Mouse (Mus musculus): ENCODE results near the gene Tnnt1. TPM values are rescaled to one million over a fixed set of nuclear protein-coding genes. Genes with fewer than 3 reads are reported as not detected.

The Tnnt1 gene
- 9.3 and 14.3 TPM in 2 replicates for polyA plus RNA-seq (2015; fragmentation: Nextera tagmentation; extraction: Ambion mirVana)

DNA sequence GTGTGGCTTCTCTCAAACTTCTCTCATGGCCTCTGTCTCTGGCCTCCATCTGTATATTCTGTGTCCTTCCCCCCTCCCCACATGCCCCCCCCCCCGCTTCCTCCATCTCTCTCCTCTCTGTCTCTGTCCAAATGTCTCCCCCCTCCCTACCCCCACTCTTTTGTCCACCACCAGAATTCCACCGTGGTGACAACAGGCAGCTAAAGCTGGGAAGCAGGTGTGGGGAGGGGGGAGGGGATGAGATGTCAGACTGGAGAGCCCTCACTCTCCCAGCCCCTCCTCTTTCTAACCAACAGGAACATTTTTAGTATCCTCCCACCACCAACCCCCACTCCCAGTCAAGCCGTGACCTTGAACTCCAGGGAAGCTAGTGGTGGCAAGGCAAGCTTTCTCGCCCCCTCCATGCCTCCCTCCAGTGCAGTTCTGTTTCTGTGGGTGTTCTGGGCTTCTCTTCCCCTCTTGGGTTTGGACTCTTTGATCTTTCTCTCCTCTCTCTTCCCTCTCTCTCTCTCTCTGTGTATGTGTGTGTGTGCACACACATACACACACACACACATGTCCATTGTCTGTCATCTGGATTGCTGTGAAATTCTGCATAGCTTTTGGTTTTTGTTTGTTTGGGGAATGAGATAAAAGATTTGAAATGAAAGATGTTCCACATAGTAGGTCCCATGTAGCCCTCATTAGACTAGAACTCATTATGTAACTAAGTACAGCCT is at the start of gene Tnnt1:
Gene Tnnt1 (minus strand): TSS at position 51 of the 719 bp plus-strand sequence.

GRCm38 (mm10) chr7:4547221-4547641 is 31.0 kb upstream of the Tnnt1 start, which contains the start of gene Syt5:
Gene Syt5, minus strand, starts transcription at chr7:4547541.

DNA sequence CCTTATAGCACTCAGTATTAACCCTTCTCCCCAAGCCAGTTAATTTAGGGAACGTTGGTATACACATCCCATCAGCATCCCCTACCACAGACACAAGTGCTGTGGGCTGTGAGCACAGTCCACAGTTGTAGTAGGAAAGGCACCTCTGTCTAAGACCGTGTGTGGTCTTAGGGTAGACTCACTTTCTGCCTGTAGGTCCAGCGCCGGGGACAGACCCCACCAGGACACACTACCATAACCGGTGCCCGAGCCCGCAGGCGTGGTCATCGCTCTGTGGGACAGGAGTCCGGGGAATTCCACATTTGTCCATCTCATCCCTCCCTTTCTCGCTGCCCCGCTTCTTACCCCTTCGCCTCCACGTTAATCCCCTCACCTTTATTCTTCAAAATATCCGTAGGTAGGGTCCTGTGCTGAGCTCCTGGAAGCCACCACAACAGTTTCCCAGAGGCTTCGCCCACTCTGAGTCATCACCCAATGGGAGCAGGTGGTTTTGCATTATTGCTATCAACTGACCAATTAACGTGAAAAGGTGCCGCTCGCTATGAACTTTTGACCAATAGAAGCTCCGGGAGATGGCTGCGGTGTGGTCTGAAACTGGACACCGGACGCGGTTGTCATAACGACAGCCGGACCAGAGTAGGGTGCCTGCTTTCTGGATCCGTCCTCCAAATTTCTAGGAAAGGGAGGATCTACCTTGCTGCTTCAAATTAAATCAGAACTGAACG is 16.0 kb upstream of the Tnnt1 start, which contains the start of gene Dnaaf3:
Gene Dnaaf3 (minus strand): TSS at position 449 of the 725 bp plus-strand sequence.

GRCm38 (mm10) chr7:4524212-4524922 is 8.2 kb upstream of the Tnnt1 start, which contains the start of gene Tnni3:
Gene Tnni3, minus strand, starts transcription at chr7:4524229.

GRCm38 (mm10) chr7:4501558-4502397 is 14.4 kb downstream of the Tnnt1 start, which contains the start of gene Ppp1r12c:
Gene Ppp1r12c, minus strand, starts transcription at chr7:4501680.

GRCm38 (mm10) chr7:4460576-4461434 is 55.4 kb downstream of the Tnnt1 start, which contains the start of gene Eps8l1:
Gene Eps8l1, plus strand, starts transcription at chr7:4460674.

Other genes starting within 250 kb of the Tnnt1 start
- 0.14 and 0.21 TPM in 2 replicates for gene Ncr1, start 178.7 kb downstream of the Tnnt1 start, polyA plus RNA-seq (2015; fragmentation: Nextera tagmentation; extraction: Ambion mirVana)
- 0.08 and 0.22 TPM in 2 replicates for gene Gp6, start 118.6 kb downstream of the Tnnt1 start, polyA plus RNA-seq (2015; fragmentation: Nextera tagmentation; extraction: Ambion mirVana)
- gene Rdh13, start 70.7 kb downstream of the Tnnt1 start, polyA plus RNA-seq (2015; fragmentation: Nextera tagmentation; extraction: Ambion mirVana), result 11.9 and 15.4 TPM in 2 replicates
- gene Eps8l1, start 55.7 kb downstream of the Tnnt1 start, polyA plus RNA-seq (2015; fragmentation: Nextera tagmentation; extraction: Ambion mirVana), result 8.9 and 9.1 TPM in 2 replicates
- gene Ppp1r12c, start 14.7 kb downstream of the Tnnt1 start, polyA plus RNA-seq (2015; fragmentation: Nextera tagmentation; extraction: Ambion mirVana), result 26.2 and 35.8 TPM in 2 replicates
- 2.3 and 6.7 TPM in 2 replicates for gene Tnni3, start 7.8 kb upstream of the Tnnt1 start, polyA plus RNA-seq (2015; fragmentation: Nextera tagmentation; extraction: Ambion mirVana)
- 0.79 and 0.95 TPM in 2 replicates for gene Dnaaf3, start 16.1 kb upstream of the Tnnt1 start, polyA plus RNA-seq (2015; fragmentation: Nextera tagmentation; extraction: Ambion mirVana)
- gene Syt5, start 31.2 kb upstream of the Tnnt1 start, polyA plus RNA-seq (2015; fragmentation: Nextera tagmentation; extraction: Ambion mirVana), result 18.2 and 32.3 TPM in 2 replicates
- gene Ptprh, start 87.7 kb upstream of the Tnnt1 start, polyA plus RNA-seq (2015; fragmentation: Nextera tagmentation; extraction: Ambion mirVana), result 0.03 TPM in 1 of 2 replicates, not detected in the other
- 1.1 and 1.4 TPM in 2 replicates for gene Tmem86b, start 115.0 kb upstream of the Tnnt1 start, polyA plus RNA-seq (2015; fragmentation: Nextera tagmentation; extraction: Ambion mirVana)
- gene Ppp6r1, start 142.6 kb upstream of the Tnnt1 start, polyA plus RNA-seq (2015; fragmentation: Nextera tagmentation; extraction: Ambion mirVana), result 6.7 and 6.9 TPM in 2 replicates
- gene Hspbp1, start 168.7 kb upstream of the Tnnt1 start, polyA plus RNA-seq (2015; fragmentation: Nextera tagmentation; extraction: Ambion mirVana), result 70.6 and 80.3 TPM in 2 replicates
- gene Brsk1, start 174.2 kb upstream of the Tnnt1 start, polyA plus RNA-seq (2015; fragmentation: Nextera tagmentation; extraction: Ambion mirVana), result 0.59 and 1.2 TPM in 2 replicates
- 0.10 and 0.24 TPM in 2 replicates for gene Tmem150b, start 208.9 kb upstream of the Tnnt1 start, polyA plus RNA-seq (2015; fragmentation: Nextera tagmentation; extraction: Ambion mirVana)
- 22.8 and 37.7 TPM in 2 replicates for gene Kmt5c, start 223.7 kb upstream of the Tnnt1 start, polyA plus RNA-seq (2015; fragmentation: Nextera tagmentation; extraction: Ambion mirVana)
- 53.7 and 57.2 TPM in 2 replicates for gene Cox6b2, start 236.7 kb upstream of the Tnnt1 start, polyA plus RNA-seq (2015; fragmentation: Nextera tagmentation; extraction: Ambion mirVana)

All from adrenal gland, postnatal 0 days (tissue).